ENCODE assay signal across 12 mouse cellular contexts in the genomic region with DNA sequence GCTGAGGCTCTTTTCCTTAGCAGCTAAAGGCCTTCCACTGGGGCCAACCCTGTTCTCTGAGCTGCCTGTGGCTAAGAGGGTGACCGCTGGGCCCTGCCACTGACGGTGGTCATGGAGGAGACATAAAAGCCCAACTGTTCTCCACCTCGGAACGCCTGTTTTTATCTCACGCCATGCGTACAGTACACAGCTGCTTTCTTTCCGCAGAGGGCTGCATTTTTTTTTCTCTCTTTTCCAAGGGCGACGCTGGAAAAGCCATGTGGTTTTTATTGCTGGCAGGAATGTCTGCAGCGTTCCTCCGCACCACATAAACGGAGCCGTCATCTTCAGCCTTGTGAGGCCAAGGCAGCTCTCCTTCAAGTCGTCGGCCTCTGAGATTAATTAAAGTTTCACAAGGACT. TPM values are rescaled to one million over a fixed set of nuclear protein-coding genes. Genes with fewer than 3 reads are reported as not detected.
A peak's percentile ranks its signal among the peaks of the same experiment; 100 is the strongest.
DNase-seq lines count a peak whose midpoint lies in the region; ATAC-seq and TF ChIP-seq lines count a peak whose summit lies in the region.
"Had no signal": no experiment of that assay in that cellular context is flagged by ENCODE, and none has a peak within 500 bp of the region (broad histone marks: within the 10 kb centered on the region; RNA-seq: fewer than 3 reads in every experiment).

No protein-coding gene starts in this region.

- peaks cover 99% of the 10 kb centered on the region for H3K27me3 ChIP-seq in lung, embryonic 15.5 days
- H3K27me3 ChIP-seq in embryonic facial prominence, embryonic 15.5 days, result peaks cover 96% of the 10 kb centered on the region
- peaks cover 70% of the 10 kb centered on the region for H3K27me3 ChIP-seq in limb, embryonic 14.5 days (ENCODE audit: control insufficient read depth, insufficient read depth, low read length)
- H3K27me3 ChIP-seq in hindbrain, postnatal 0 days (ENCODE audit: insufficient read depth, low read length), result peaks cover 71% of the 10 kb centered on the region

- TF ChIP-seq POLR2A in limb, embryonic 14.5 days (IDR thresholded peaks at IDR 0.05; ENCODE audit: borderline replicate concordance, extremely low read depth, insufficient read depth, insufficient read length), result no peak

- H3K4me3 ChIP-seq in lung, embryonic 15.5 days, result no peak overlapping the region
- H3K4me3 ChIP-seq in embryonic facial prominence, embryonic 15.5 days (replicated peaks), result 0 out of 2 replicates have a peak overlapping the region, but pooled peaks have one; percentile 11
- H3K4me3 ChIP-seq in limb, embryonic 14.5 days (replicated peaks; ENCODE audit: low read length), result no peak overlapping the region
- no peak overlapping the region for H3K4me3 ChIP-seq in hindbrain, postnatal 0 days (ENCODE audit: low read length)
- H3K4me3 ChIP-seq: forebrain, embryonic 12.5 days had no signal

- no peaks in the 10 kb centered on the region for H3K36me3 ChIP-seq in lung, embryonic 15.5 days
- H3K36me3 ChIP-seq in embryonic facial prominence, embryonic 15.5 days, result no peaks in the 10 kb centered on the region
- H3K36me3 ChIP-seq in limb, embryonic 14.5 days (ENCODE audit: control insufficient read depth, insufficient read depth, low read length), result no peaks in the 10 kb centered on the region
- H3K36me3 ChIP-seq in hindbrain, postnatal 0 days (ENCODE audit: insufficient read depth, low read length), result no peaks in the 10 kb centered on the region
- H3K36me3 ChIP-seq: forebrain, embryonic 12.5 days had no signal

- no peak for TF ChIP-seq CTCF in hindbrain, postnatal 0 days (IDR thresholded peaks at IDR 0.05; ENCODE audit: low read depth)

- peak; percentile 64 for ATAC-seq in lung, embryonic 15.5 days (ENCODE audit: borderline replicate concordance, extremely low read depth, low FRiP score, low TSS enrichment)
- ATAC-seq in embryonic facial prominence, embryonic 15.5 days (ENCODE audit: insufficient number of reproducible peaks, low FRiP score, low TSS enrichment, low read depth), result 0 out of 2 replicates have a peak, but pooled peaks have one; percentile 36
- ATAC-seq in limb, embryonic 14.5 days (ENCODE audit: low FRiP score, low read depth), result peak; percentile 62; the same call in 1 of the 2 replicates
- no peak for ATAC-seq in hindbrain, postnatal 0 days

- no peak for DNase-seq in lung, adult 18-20 months
- DNase-seq in embryo, embryonic 11.5 days (ENCODE audit: low read depth, low spot score), result peak; percentile 48
- peak; percentile 82 for DNase-seq in limb, embryonic 14.5 days (ENCODE audit: low spot score)
- no peak for DNase-seq in ovary, postnatal 14 days (ENCODE audit: low spot score)
- no peak for DNase-seq in adrenal gland, postnatal 36 days
- no peak for DNase-seq in hindbrain, postnatal 0 days (ENCODE audit: low spot score)
- DNase-seq: adrenal gland, adult 8-10 months; cerebellum, postnatal 25 days; heart, adult 18-20 months had no signal

- H3K4me1 ChIP-seq in lung, embryonic 15.5 days, result peaks cover 16% of the 10 kb centered on the region
- H3K4me1 ChIP-seq in embryonic facial prominence, embryonic 15.5 days, result peaks cover 29% of the 10 kb centered on the region
- H3K4me1 ChIP-seq in limb, embryonic 14.5 days (ENCODE audit: control insufficient read depth, insufficient read depth, low read length), result peaks cover 34% of the 10 kb centered on the region
- no peaks in the 10 kb centered on the region for H3K4me1 ChIP-seq in hindbrain, postnatal 0 days (ENCODE audit: insufficient read depth, low read length)
- H3K4me1 ChIP-seq: forebrain, embryonic 12.5 days had no signal

- peak overlapping the region; percentile 42; the same call in 1 of the 2 replicates for H3K27ac ChIP-seq in lung, embryonic 15.5 days
- H3K27ac ChIP-seq in embryonic facial prominence, embryonic 15.5 days (replicated peaks), result peak overlapping the region; percentile 79
- H3K27ac ChIP-seq in limb, embryonic 14.5 days (replicated peaks; ENCODE audit: low read depth, low read length), result peak overlapping the region; percentile 63
- no peak overlapping the region for H3K27ac ChIP-seq in hindbrain, postnatal 0 days
- H3K27ac ChIP-seq: forebrain, embryonic 12.5 days had no signal

- no peak overlapping the region for H3K9ac ChIP-seq in lung, embryonic 15.5 days
- H3K9ac ChIP-seq in embryonic facial prominence, embryonic 15.5 days, result no peak overlapping the region
- 0 out of 2 replicates have a peak overlapping the region, but pooled peaks have one; percentile 13 for H3K9ac ChIP-seq in limb, embryonic 14.5 days (ENCODE audit: low read depth, low read length, severe bottlenecking)
- H3K9ac ChIP-seq in hindbrain, postnatal 0 days (replicated peaks; ENCODE audit: low read length), result no peak overlapping the region
- H3K9ac ChIP-seq: forebrain, embryonic 12.5 days had no signal

- 18% methylated on average over 15 of the region's 15 CpGs for WGBS in lung, embryonic 15.5 days
- WGBS in embryonic facial prominence, embryonic 15.5 days, result 7% methylated on average over 15 of the region's 15 CpGs
- WGBS in limb, embryonic 14.5 days, result 4% methylated on average over 15 of the region's 15 CpGs
- WGBS in hindbrain, postnatal 0 days, result 18% methylated on average over 15 of the region's 15 CpGs

- no peaks in the 10 kb centered on the region for H3K9me3 ChIP-seq in lung, embryonic 15.5 days
- H3K9me3 ChIP-seq in embryonic facial prominence, embryonic 15.5 days (replicated peaks), result no peaks in the 10 kb centered on the region
- H3K9me3 ChIP-seq in limb, embryonic 14.5 days (ENCODE audit: control insufficient read depth, low read length), result no peaks in the 10 kb centered on the region
- H3K9me3 ChIP-seq in hindbrain, postnatal 0 days (ENCODE audit: low read length), result no peaks in the 10 kb centered on the region
- H3K9me3 ChIP-seq: forebrain, embryonic 12.5 days had no signal

- no peak overlapping the region for H3K4me2 ChIP-seq in lung, embryonic 15.5 days
- H3K4me2 ChIP-seq in embryonic facial prominence, embryonic 15.5 days (replicated peaks), result peak overlapping the region; percentile 28; the same call in 1 of the 2 replicates
- H3K4me2 ChIP-seq in limb, embryonic 14.5 days (replicated peaks; ENCODE audit: low read depth, low read length, severe bottlenecking), result peak overlapping the region; percentile 18
- no peak overlapping the region for H3K4me2 ChIP-seq in hindbrain, postnatal 0 days (ENCODE audit: low read depth, low read length)
- H3K4me2 ChIP-seq: forebrain, embryonic 12.5 days had no signal

RNA-seq across cellular contexts. Expression of a gene that starts 26.3 kb away (rescaled TPM):
- polyA plus RNA-seq in lung, embryonic 15.5 days (2015; fragmentation: Nextera tagmentation; extraction: Ambion mirVana), result 0.04 and 0.20 TPM in 2 replicates
- 2.9 and 3.2 TPM in 2 replicates for polyA plus RNA-seq in embryonic facial prominence, embryonic 15.5 days (2015; fragmentation: Nextera tagmentation; extraction: Ambion mirVana)
- polyA plus RNA-seq in limb, embryonic 14.5 days (2012; rRNA removed), result 11.1 and 18.3 TPM in 2 replicates
- polyA plus RNA-seq in limb, embryonic 14.5 days (2014; fragmentation: Nextera tagmentation; extraction: Ambion mirVana), result 6.3 and 7.7 TPM in 2 replicates
- total RNA-seq in adrenal gland, postnatal 36 days (2021), result 1 to 10 TPM; 2.0 to 3.9 TPM
- total RNA-seq in hindbrain, postnatal 0 days (2014; rRNA removed), result not detected in 2 replicates
- polyA plus RNA-seq in hindbrain, postnatal 0 days (2015; fragmentation: Nextera tagmentation; extraction: Ambion mirVana), result not detected in 2 replicates

Comparison
In these comparisons a context has a peak if more than half of its experiments do, and no peak if none do; other contexts are left out.
1. H3K4me2 ChIP-seq: peak in embryonic facial prominence, embryonic 15.5 days (single experiment) and limb, embryonic 14.5 days (single experiment); none in lung, embryonic 15.5 days (single experiment) and hindbrain, postnatal 0 days (single experiment).
2. DNase-seq: peak in embryo, embryonic 11.5 days (single experiment) and limb, embryonic 14.5 days (single experiment); none in lung, adult 18-20 months (0 of 2), ovary, postnatal 14 days (single experiment), adrenal gland, postnatal 36 days (0 of 2) and hindbrain, postnatal 0 days (single experiment).